Mouse (Mus musculus) erythroid progenitor cell, adult 5-6 weeks (primary cell): ENCODE data around the gene Crybg2. TPM values are rescaled to one million over a fixed set of nuclear protein-coding genes. Genes with fewer than 3 reads are reported as not detected.

Experiments
- ATAC-seq: replicated peaks from 2 replicates; pipeline ENCODE4 v1.8.0; 2016; ENCODE audit warnings: moderate number of reproducible peaks, mild to moderate bottlenecking, moderate TSS enrichment, inconsistent platforms; ENCODE audit not compliant: poor library complexity, low FRiP score, severe bottlenecking
- total RNA-seq, 2 experiments: library from RNA; stranded (forward) in 1 of 2; stranded (reverse) in 1 of 2; fragments of 150-400 nt in 1 of 2; fragments of 186-747, 209-891 nt in 1 of 2; gene quantifications; 2 replicates each; pipeline versions ENCODE4 v1.2.3 to v1.2.4; 2015 to 2017; ENCODE audit warnings: low replicate concordance in 2 of 2

The Crybg2 gene
- total RNA-seq, 2 experiments from 2014 or later = 5.0 TPM; not detected in 1

DNA sequence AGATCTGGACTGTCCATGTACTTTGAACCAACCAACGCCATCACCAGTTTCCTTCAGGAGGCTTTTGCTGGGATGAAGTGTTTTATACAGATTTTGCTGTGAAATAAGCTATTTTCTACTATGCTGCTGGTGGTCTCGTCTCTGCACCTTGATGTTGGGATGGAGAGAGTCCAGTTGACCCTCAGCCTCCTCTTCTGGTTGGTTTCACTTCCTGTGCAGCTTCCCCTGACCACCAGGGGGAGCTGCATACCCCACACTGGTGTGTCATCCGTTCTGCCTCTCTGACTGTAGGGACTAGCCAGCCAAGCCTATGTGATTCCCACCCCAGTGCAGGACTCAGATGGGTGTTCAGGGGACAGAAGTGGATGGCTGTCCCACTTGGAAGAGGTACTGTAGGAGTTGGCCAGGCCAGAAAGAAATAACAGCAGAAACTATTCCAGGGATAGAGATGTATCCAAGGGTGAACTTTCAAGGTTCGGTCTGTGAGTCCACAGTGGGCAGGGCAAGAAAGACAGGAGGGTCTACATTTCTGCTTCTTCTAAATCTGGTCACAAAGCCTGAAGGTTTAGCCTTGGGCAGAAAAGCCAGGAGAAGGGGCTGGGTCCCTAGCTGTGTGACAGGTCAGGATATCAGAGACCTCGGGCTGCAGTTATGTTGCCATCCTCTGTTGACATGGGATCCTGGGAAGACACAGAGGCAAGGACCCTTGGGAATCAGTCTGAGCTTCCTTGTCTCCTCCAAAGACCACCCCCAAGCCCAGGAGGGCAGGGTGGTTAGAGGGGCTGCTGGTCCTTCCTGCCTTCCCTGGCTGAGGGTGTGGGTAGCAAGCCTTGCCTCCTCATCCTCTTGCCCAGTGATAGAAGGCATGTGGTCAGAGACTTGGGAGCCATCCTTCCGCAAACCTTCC, 32.0 kb downstream of the Crybg2 start:
- peak; percentile 70 for ATAC-seq

DNA sequence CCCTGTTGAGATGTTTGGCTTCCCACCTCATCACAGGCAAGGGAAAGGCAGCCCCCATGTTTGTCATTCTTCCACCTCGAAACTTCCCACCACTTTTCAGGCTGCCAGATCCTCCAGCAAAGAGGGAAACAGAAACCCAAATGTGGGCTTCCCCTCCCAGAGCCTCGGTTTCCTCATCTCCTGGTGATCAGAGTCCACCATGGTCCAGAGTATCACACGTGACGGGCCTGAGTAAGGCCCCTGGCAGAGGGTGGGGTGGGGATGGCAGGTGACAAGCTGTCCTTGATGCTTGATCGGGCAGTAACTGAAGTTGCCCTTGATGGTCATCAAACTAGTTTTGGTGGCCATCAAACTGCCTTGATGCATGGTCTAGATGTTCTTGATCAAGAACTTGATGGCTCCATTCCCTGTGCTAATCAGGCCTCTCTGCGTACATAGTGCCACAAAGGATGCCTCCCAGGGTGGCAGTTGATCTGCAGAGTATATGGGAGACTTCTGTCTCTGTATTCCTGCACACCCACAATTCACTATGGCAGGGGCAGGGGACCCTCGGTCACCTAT, 33.5 kb downstream of the Crybg2 start:
- no peak for ATAC-seq

DNA sequence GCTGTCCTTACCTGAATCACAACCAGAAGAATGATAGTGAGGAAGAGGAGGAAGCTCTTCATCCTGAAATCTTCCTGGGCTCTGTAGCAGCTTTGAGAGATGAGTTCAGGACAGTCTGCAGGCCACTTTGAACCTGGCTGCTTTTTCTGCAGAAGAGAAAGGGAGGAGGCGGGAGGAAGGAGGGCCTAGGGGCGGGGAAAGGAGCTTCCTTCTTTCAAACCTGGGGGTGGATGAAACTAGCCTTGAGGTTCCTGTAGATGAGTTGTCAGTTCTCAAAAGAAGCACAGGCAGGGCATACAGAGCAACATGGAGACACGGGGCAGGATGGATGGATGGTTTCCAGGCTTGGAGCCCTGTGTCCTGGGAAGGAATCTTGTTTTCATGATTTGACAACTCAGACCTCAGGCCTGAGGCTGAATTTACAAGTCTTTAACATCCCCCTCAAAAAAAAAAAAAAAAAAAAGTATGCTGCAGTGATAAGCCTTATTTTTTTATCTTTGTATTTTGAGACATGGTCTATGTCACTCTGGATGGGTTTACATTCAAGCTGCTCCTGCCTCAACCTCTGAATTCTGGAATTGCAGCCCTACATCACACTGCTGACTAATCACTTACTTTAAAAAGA, 34.4 kb downstream of the Crybg2 start, which contains the start of gene Cd52:
Gene Cd52 (minus strand): TSS at position 160 of the 625 bp plus-strand sequence.
- ATAC-seq = no peak

DNA sequence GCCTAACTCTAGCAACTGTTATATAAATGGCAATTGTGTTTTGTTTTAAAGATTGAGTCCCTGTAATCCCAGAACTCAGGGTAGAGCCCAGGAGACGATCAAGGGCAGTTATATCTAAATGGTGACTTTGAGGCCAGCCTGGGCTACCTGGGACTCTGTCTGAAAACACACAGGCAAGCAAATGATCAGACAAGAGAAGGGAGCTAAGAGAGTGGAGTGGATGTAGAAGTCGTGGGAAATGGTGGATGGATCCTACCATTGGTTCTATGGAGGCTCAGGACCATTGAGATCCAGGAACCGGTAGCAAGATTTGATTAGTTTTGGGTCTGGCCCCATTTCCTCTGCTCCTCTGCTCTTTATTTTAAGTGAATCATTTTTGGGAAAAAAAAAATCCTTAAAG, 35.5 kb downstream of the Crybg2 start:
- no peak for ATAC-seq

DNA sequence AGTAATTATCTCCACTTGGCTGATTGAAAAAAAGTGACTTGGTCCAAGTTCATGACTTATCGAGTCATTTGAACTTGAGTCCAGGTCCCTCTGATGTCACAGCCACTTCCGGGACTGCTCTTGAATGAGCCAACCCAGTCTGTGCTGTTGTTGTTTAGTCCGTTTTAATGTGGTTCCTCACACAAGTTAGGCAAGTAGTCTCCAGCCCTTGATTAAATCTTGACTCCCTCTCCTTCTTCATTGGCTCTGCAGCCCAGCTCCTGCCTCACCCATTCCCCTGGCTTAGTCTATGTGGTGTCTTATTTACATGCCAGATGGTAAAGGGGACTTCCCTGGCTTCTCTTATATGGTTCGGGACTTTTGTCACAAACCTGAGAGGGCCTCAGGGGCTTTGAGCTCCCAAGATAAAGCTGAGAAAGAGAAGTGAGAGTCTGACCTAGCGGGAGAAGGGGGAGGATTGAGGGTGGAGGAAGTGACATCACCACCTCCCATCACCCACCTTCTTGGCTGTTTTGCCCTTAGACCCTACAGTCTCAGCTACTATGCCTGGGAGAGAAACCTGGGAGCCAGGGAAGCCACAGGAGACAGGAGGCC, 36.5 kb downstream of the Crybg2 start:
- no peak for ATAC-seq

DNA sequence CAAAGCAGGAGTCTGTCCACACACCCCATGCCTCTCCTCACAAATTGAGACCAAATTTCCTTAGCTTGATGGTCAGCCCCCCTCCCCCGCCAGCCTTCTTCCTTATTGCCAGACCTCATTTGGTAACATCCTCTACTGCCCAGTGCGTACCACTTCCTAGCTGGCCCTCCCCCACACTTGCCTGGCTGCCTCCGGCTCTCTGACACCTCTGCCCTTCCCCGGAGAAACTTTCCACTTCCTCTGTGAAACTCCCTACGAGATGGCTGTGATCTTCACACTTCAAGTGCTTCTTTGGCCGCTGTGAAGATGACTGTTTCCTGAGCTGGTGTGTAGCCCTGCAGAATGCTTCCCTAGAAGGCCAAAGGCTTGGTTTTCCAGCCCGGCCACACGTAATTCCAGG, 38.0 kb downstream of the Crybg2 start:
- ATAC-seq = no peak

DNA sequence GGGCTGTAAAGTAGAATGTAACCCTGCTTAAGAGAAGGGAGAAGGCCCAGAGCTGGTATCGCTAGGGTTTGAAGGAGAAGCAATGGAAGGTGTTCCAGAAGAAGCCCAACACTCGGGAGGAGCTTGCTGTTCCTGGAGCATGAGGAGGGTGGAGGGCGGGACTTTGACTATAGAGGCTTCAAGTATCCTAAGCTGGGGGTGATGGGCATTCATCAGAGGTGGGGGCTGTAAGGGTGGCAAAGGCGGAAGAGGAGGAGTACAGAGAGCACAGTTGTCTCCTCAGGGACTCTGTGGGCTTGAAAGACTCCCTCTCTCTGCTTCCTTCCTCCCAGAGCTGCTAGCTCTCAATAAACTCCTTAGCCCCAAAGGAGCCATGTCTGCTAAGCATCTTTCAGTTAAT, 39.6 kb downstream of the Crybg2 start:
- no peak for ATAC-seq

DNA sequence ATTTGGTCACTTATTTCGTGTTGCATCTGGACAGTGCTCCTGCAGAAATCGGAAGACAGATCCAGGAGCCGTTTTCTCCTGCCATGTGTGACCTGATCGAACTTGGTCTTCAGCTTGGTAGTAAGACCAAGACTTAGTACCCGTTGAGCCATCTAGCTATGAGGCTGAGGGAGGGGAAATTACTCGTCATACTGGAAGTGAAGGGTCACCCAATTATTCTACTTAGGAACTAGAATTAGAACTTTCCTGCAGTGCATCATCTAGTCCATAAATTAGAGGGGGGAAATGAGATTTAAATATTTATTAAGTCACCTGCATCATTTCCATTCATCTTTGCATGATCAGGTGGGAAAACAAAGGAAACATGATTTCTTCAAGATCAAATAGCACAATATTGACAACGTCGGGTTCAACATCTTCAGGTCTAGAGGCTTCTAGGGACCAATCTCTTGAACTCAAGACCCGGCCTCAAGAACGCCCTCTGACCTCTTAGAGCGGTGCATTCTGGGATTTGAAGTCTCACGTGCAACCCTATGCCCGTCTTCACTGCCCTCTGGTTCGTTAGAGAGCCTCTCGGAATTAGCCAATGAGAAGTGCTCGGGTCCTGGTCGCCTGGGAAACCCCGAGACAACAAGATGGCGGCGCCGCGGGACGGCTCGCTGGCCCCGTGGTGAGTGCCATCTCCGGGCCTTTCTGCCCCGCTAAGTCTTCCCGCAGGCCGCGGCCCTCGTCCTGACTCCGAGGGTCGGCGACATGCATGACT, 41.5 kb downstream of the Crybg2 start, which contains the start of gene Ubxn11:
Gene Ubxn11 (plus strand): TSS at position 592 of the 763 bp plus-strand sequence.
- ATAC-seq = peak; percentile 99

DNA sequence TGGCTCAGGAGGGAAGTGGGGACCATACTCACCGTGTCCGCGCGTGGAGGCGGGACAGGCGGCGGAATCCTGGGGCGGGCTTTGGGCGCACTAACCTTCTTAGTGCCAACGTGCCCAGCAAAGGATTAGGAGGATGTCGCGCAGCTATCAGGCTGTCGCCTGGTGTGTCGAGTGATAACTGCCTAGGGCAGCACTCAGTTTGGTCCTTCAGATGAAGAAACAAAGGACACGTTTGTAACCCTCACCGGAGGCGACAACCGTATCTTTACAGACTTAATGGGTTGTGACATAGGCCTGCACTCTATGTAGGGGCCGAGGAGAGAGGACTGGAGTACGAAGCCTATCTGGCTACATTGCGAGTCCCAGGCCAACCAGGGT, 42.1 kb downstream of the Crybg2 start:
- ATAC-seq = peak; percentile 65

DNA sequence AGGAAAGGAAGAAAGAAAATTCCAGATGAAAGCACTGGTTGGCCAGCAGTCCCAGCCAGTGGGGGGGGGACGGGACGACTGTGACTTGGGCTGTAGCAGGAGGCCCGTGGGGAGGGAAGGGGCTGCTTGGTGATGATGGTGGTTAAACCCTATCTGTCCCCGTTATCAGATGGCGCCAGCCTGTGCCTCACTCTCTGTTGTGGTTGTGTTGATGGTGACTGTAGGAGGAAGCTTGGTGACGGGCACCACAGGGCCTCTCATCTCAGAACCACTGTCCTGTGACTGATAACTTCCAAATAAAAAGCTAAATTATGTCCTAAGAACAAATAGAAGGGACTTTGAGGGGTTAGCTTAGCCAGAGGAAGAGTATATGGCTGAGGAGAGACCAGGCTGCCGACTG, 45.5 kb downstream of the Crybg2 start:
- no peak for ATAC-seq

DNA sequence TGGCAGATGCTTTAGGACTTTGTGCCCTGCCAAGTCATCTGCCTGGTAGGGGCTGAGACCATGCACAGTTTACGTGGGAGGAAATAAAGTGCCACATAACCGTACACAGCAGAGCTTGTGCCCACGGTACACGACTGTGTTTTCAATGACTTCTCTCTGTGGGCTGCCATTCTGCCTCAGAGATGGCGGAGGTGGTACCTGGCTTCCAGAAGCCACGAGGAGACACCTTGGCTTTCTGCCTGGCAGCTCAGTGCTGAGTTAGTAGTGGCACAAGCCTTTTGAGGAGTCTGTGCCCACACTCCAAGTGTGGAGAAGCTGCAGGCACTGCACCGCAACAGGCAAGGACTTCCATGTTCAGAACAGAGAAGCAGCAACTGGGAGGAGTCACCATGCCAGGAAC, 47.1 kb downstream of the Crybg2 start:
- ATAC-seq = no peak

DNA sequence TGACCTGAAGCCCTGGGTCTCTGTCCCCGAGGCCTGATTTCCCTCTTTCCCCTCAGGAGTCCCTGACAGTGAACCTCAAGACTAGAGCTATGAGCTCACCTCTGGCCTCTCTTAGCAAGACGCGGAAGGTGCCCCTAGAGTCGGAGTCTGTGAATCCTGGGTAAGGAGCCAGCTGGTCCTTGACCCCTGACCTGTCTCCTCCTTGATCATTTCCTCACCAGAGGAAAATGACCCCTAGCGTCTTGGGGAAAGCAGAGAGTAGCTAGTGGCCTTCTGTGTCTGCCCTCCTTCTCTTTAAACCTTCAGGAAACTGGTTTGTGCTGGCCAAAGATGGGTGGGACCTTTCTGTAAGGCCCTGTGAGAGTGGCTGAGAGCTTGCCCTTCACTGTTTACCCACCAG, 47.6 kb downstream of the Crybg2 start:
- ATAC-seq = no peak

DNA sequence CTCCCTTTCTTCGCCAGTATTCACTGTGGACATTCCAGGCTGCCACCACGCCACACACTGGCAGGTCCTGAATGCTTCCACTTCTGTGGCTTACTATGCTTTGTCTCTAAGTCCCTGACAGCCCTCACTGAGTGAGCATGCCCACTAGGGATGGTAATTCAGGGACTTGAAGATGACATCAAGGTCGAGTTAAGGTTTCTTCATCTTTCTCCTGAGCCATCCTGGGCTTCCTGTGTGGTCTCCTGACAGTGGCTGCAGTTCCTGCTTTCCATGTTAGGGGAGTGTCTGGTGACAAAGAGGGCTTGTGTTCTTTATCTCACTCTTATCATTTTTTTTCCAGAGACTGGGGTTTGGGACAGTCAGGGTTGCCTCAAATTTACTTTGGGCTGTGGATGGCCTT, 50.0 kb downstream of the Crybg2 start:
- no peak for ATAC-seq

DNA sequence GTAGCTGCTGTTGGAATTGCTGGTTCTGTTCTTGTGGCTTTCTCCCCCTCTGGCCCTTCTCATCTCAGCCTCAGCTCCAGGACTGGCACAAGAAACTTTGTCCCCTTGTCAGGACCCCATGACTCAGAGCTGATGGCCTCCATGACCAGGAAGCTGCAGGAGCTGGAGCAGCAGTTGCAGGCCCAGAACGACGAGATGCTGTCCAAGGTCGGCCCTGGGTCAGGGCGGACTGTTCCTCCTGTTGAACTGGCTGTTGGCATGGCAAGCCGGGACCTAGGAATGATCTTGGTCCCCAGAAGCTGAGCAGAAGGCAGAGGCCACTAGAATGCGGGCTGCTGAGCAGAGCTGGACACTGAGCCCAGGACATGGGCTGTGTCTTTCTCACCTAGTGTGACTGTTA, 51.8 kb downstream of the Crybg2 start:
- ATAC-seq = no peak

DNA sequence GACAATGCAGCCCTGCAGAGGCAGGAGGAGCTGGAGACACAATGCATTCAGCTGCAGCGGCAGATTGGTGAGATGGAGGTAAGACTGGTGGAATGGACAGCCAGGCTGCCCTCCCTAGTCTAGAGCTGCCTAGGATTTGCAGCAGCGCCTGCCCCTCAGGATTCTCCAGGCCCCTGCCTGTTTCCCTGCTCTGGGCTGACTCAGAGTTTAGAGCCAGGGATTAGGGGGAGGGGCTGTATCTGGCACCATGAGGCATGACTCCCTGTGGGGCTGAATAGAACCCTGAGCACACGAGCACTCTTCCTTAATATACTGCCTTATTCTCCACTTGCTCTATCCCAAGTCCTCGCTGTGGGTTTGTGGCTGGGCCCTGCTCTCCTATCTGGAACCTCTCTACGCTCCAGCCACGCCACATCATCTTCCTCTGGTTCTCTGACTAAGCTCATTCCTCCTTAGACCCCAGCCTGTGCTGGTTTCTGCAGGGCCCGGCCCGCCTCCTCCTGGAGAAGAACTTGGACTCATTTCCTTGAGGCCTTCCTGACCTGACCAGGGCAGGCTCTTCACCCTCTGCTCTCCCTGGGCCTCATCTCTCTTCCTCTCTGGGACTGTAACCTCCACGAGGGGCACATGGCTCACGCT, 52.9 kb downstream of the Crybg2 start:
- no peak for ATAC-seq

DNA sequence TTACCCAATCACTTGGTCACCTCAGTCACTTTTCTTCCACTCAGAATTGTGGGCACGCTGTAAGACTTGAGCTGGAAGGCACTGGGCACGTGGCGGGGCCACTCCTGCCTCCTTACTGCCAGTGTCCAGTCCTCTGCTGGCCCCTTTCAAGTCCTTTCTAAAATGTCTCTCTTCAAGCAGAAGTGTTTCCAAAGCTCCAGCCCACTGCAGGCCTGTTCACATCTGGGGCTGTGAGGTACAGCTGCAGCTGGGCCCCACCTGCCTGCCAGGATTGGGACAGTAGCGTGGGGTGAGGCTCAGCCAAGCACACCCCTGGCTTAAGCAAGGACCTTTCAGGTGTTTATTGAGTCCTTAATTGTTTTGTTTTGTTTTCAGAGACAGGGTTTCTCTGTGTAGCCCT, 53.4 kb downstream of the Crybg2 start:
- no peak for ATAC-seq

DNA sequence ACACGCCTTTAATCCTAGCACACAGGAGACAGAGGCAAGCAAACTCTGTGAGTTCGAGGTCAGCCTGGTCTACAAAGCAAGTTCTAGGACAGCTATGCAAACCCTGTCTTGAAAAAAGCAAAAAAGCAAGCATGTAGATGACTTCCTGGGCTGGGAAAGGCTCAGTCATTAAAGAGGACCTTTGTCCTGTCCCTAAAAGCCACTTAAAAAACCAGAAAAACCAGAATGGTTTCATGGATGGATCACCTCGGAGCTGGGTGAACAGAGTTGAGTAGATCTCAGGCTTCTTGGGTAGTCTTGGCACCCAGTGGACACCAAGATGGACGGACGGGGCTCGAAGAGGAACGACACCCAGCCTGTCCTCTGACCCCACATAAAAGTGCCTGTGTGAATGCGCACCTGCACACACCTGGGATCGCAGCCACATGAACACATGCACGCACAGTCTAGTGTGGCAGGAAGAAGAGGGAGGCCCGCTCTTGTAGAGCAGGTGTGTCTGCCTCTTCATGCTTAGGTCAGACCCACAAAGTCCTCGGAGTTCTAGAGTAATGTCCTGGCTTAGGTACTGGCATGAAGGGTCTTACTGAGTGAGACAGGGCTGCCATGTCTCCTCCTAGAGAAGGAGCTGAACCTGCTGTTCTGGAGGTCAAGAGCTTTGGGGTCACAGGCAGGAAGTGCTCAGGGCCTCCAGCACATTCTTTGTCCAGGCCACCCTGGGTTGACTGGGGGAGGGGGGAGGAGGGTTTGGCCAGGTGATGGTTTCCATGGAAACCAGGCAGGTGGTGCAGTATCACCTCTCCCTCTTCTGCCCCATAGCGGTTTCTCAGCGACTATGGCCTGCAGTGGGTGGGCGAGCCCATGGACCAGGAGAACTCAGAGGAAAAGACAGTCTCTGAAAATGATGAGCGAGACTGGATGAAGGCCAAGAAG, 54.9 kb downstream of the Crybg2 start:
- no peak for ATAC-seq

DNA sequence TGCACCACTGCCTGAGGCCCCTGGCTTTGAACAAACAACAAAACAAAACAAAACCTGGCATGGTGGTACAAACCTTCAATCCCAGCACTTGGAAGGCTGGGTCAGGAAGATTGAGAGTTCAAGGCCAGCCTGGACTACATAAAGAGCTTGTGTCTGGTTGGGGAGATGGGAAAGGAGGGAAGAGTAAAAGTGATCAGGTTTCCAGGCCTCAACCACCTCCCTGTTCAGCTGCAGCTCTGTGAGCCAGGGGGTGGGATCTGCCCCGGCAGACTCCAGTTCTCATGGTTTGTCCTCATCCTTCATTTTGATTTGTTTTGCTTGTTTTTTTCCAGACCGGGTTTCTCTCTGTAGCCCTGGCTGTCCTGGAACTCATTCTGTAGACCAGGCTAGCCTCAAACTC, 55.9 kb downstream of the Crybg2 start:
- ATAC-seq = no peak
